Mouse (Mus musculus): ENCODE results near the gene Slfn14.
"Not testable (repeated sequence)": the region's sequence is repeated elsewhere in the genome, so short reads cannot be mapped to it uniquely, and the experiment has no call there.

Slfn14 gene

GRCm38 (mm10) chr11:83282084-83282483, 4.4 kb downstream of the Slfn14 start:
- no peak for DNase-seq (ENCODE audit: low spot score in 2 of 2)

DNA sequence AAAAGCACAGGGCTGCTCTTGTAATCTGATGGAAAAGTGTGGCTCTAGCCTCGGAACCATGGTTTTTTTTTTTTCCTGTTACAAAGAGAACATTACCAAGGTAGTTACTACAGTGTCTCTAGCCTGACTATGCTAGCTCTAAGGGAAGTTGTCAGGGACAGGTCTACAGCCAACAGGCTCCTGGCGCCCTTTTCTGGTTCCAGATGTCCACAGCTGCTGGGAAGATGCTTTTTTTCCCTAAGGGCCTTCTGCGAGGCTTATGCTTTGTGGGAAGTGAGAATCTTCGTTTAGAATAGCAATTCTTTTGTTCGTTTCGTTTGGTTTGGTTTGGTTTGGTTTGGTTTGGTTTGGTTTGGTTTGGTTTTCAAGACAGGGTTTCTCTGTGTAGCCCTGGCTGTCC, 6.8 kb downstream of the Slfn14 start:
- no peak for DNase-seq (ENCODE audit: low spot score in 2 of 2)

DNA sequence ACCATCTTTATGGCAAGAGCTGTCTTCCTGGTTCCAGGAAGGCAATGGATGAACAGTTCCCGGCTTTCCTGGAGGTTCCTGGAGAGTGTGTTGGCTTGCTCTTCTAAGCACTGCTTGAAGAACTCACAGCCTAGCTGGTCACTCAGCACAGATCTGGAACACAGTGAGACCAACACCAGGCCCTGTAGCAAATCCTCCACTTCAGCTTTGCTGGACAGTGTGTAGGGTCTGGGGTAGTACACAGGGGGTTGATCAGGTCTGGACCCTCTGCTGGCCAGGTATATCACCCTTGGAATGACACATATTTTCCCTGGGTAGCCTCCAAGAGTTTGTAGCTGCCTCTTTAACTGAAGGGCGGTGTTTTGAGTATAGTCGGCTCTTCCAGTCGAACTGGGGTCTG, 7.5 kb downstream of the Slfn14 start:
- DNase-seq (ENCODE audit: low spot score in 2 of 2) = no peak

- no peak for DNase-seq (ENCODE audit: low spot score in 2 of 2)
Measured at GRCm38 (mm10) chr11:83276251-83276650, 10.3 kb downstream of the Slfn14 start.

GRCm38 (mm10) chr11:83271951-83272843, 14.3 kb downstream of the Slfn14 start:
- DNase-seq (ENCODE audit: low spot score in 2 of 2) = no peak

- peak; percentile 67 to 84 for DNase-seq (ENCODE audit: low spot score in 2 of 2)
Measured at GRCm38 (mm10) chr11:83271151-83271950, 15.2 kb downstream of the Slfn14 start.

- DNase-seq (ENCODE audit: low spot score in 2 of 2) = no peak
Measured at GRCm38 (mm10) chr11:83270842-83271150, 15.7 kb downstream of the Slfn14 start.

GRCm38 (mm10) chr11:83263146-83263545, 23.4 kb downstream of the Slfn14 start:
- no peak for DNase-seq (ENCODE audit: low spot score in 2 of 2)

- DNase-seq (ENCODE audit: low spot score in 2 of 2) = no peak
Measured at GRCm38 (mm10) chr11:83262673-83263072, 23.9 kb downstream of the Slfn14 start.

DNA sequence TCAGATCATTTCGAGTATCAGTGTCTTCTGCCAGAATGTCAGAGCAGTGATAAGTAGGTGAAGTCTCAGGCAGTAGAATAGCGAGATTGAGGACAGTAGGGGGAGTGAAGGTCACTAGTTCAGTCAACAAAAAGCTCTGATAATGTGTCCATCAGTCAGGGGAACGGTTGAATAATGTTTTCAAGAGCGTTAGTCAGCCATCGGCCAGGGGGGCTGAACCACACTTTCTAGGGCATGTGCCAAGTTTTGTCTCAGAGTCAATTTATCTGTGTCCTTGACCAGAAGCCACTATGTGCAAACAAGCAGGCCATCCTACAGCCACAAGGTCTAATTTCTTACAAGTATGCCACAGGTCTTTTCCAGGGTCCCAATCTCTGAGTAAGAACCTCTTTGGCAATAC, 29.3 kb downstream of the Slfn14 start:
- not testable (repeated sequence) for DNase-seq (ENCODE audit: low spot score in 2 of 2)

- no peak for DNase-seq (ENCODE audit: low spot score in 2 of 2)
Measured at GRCm38 (mm10) chr11:83239811-83240210, 46.7 kb downstream of the Slfn14 start.

DNA sequence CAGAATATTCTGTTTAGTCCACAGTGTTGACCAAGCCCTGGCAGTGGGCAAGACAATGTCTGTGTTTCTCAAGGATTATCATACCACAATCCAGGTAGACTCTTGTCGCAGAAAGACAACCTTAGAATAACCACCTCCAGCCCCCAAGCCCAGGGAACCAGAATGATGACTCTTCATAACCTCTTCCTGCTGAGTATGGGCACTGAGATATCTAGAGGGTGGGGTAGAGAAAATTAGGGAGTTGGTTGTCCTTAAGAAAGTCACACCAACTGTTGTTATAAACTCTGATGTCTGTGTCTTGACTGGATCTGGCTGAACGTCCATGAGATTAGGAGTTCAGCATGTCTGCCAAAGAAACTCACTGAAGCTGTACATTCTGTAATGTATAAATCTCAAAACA, 48.1 kb downstream of the Slfn14 start:
- DNase-seq (ENCODE audit: low spot score in 2 of 2) = no peak

DNA sequence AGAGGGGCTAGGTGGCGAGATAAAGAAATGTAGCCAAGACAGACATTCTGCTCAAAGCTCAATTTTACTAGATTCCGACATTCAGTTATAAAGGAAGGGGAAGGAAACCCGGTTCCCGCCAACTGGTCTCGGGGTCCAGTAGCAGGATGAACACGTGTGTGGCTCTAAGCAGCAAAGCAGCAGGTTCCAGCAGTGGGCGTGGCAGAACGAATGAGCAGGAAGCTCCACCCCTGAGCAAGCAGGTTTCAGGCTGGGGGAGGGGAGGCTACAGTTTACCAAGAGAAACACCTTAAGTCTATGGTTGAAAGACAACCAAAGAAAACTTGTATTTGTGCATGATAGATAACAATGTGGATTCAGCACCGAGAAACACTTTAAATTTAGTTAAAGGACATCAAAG, 49.1 kb downstream of the Slfn14 start:
- not testable (repeated sequence) for DNase-seq (ENCODE audit: low spot score in 2 of 2)

GRCm38 (mm10) chr11:83233621-83234020, 52.9 kb downstream of the Slfn14 start:
- not testable (repeated sequence) for DNase-seq (ENCODE audit: low spot score in 2 of 2)

DNA sequence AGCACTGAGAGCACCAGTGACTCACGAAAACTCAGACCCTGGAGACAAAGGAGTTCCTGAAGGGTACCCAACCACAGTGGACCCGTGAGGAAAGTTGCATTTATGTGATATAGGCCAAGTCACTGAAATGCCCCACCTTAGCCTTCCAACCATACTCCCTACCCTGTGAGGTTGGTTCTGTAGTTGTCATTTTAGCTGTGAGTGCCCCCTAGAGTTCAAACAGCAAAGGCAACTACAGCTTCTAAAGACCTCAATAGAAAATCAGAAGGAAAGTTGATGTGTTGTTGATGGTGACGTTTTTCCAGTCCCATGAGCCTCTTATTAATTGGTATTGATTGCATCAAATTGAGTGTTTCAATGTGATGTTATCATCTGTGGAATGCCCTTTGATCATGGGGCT, 55.6 kb downstream of the Slfn14 start:
- no peak for DNase-seq (ENCODE audit: low spot score in 2 of 2)

DNA sequence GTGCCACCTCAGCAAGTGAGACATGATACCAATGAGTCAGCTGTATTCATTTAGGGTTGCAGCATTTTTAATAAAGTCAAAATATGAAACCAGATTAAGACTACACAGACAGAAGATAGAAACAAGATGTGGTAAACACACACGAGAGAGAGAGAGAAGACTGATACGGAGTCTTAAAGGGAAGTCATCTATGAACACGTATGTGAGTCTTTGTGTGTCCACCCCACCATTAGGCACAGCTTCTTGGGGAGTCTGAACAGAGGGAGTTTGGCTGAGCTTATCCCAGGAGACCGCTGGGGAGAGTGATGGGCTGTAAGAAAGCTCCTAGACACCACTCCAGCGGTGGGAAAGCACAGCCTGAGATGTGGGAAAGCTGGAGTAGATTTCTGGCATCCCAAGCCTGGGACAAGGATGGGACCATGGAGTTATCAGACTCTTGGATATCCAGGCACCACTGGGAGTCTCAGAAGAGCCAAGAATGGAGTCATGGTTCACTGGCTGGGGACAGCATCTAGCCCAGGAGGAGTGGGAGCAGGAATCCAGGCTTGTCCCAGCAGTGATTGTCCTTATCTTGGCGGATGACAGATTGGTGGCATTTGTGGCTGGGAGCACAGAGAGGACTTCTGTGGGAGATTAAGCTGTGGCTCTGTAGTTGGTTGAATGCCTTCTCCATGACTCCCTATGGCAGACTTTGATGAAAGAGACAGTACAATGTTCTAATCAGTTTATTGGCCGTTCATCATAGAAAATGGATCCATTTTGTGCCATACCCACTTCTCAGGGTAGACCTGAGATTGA, 58.4 kb downstream of the Slfn14 start:
- no peak for DNase-seq (ENCODE audit: low spot score in 2 of 2)

GRCm38 (mm10) chr11:83225371-83225960, 61.1 kb downstream of the Slfn14 start:
- DNase-seq (ENCODE audit: low spot score in 2 of 2) = no peak

All from right cerebral cortex, adult 2 months (tissue).